Mouse (Mus musculus): Measurements from ENCODE around the gene Bfsp2. TPM values are rescaled to one million over a fixed set of nuclear protein-coding genes. Genes with fewer than 3 reads are reported as not detected.

The Bfsp2 gene
- polyA plus RNA-seq (2015; fragmentation: Nextera tagmentation; extraction: Ambion mirVana) = 3.0 and 3.1 TPM in 2 replicates

- DNase-seq (ENCODE audit: low spot score) = no peak
These were observed at the start of gene Bfsp2 for GRCm38 (mm10) chr9:103480044-103480576. TSS of gene Bfsp2 (minus strand) at chr9:103480420.

GRCm38 (mm10) chr9:103525041-103525537 is 44.9 kb upstream of the Bfsp2 start:
- no peak for DNase-seq (ENCODE audit: low spot score)

- no peak for DNase-seq (ENCODE audit: low spot score)
These were observed 44.4 kb upstream of the Bfsp2 start for GRCm38 (mm10) chr9:103524600-103524999.

GRCm38 (mm10) chr9:103523742-103524403 is 43.7 kb upstream of the Bfsp2 start:
- no peak for DNase-seq (ENCODE audit: low spot score)

GRCm38 (mm10) chr9:103523008-103523407 is 42.8 kb upstream of the Bfsp2 start:
- DNase-seq (ENCODE audit: low spot score) = no peak

- DNase-seq (ENCODE audit: low spot score) = no peak
These were observed 33.7 kb upstream of the Bfsp2 start for GRCm38 (mm10) chr9:103513884-103514283.

- no peak for DNase-seq (ENCODE audit: low spot score)
These were observed 32.0 kb upstream of the Bfsp2 start for GRCm38 (mm10) chr9:103512257-103512656.

GRCm38 (mm10) chr9:103506968-103507584 is 26.9 kb upstream of the Bfsp2 start:
- DNase-seq (ENCODE audit: low spot score) = peak; percentile 27

GRCm38 (mm10) chr9:103505067-103505466 is 24.8 kb upstream of the Bfsp2 start:
- DNase-seq (ENCODE audit: low spot score) = no peak

- DNase-seq (ENCODE audit: low spot score) = no peak
These were observed 24.4 kb upstream of the Bfsp2 start for GRCm38 (mm10) chr9:103504646-103505045.

- DNase-seq (ENCODE audit: low spot score) = no peak
These were observed 23.5 kb upstream of the Bfsp2 start for GRCm38 (mm10) chr9:103503586-103504298.

- no peak for DNase-seq (ENCODE audit: low spot score)
These were observed 22.4 kb upstream of the Bfsp2 start for GRCm38 (mm10) chr9:103502655-103503054.

- DNase-seq (ENCODE audit: low spot score) = peak; percentile 36
These were observed 21.7 kb upstream of the Bfsp2 start for GRCm38 (mm10) chr9:103501861-103502364.

GRCm38 (mm10) chr9:103499366-103499765 is 19.1 kb upstream of the Bfsp2 start:
- DNase-seq (ENCODE audit: low spot score) = no peak

GRCm38 (mm10) chr9:103498699-103499098 is 18.5 kb upstream of the Bfsp2 start:
- DNase-seq (ENCODE audit: low spot score) = no peak

GRCm38 (mm10) chr9:103495391-103495790 is 15.2 kb upstream of the Bfsp2 start:
- no peak for DNase-seq (ENCODE audit: low spot score)

- no peak for DNase-seq (ENCODE audit: low spot score)
These were observed 14.3 kb upstream of the Bfsp2 start for GRCm38 (mm10) chr9:103494346-103495020.

- DNase-seq (ENCODE audit: low spot score) = no peak
These were observed 11.8 kb upstream of the Bfsp2 start for GRCm38 (mm10) chr9:103491985-103492384.

GRCm38 (mm10) chr9:103490439-103490838 is 10.2 kb upstream of the Bfsp2 start:
- peak; percentile 75 for DNase-seq (ENCODE audit: low spot score)

GRCm38 (mm10) chr9:103489883-103490282 is 9.7 kb upstream of the Bfsp2 start:
- peak; percentile 69 for DNase-seq (ENCODE audit: low spot score)

- peak; percentile 65 for DNase-seq (ENCODE audit: low spot score)
These were observed 8.9 kb upstream of the Bfsp2 start for GRCm38 (mm10) chr9:103489096-103489495.
